Mouse (Mus musculus) bone marrow, adult 2 months (tissue): ENCODE measurements around the gene Zfp335.

Experiments used
- CTCF ChIP-seq: fragments of 200-500 bp; IDR thresholded peaks from 2 replicates; pipeline ENCODE4 v1.5.1; 2011; ENCODE audit warnings: low read length, control low read depth; ENCODE audit not compliant: control insufficient read depth, insufficient read depth
- POLR2A ChIP-seq: fragments of 200-500 bp; IDR thresholded peaks from 2 replicates; pipeline ENCODE4 v1.6.1; 2011; ENCODE audit warnings: low read depth, mild to moderate bottlenecking, control low read depth, low read length, borderline replicate concordance; ENCODE audit not compliant: control insufficient read depth

DNA sequence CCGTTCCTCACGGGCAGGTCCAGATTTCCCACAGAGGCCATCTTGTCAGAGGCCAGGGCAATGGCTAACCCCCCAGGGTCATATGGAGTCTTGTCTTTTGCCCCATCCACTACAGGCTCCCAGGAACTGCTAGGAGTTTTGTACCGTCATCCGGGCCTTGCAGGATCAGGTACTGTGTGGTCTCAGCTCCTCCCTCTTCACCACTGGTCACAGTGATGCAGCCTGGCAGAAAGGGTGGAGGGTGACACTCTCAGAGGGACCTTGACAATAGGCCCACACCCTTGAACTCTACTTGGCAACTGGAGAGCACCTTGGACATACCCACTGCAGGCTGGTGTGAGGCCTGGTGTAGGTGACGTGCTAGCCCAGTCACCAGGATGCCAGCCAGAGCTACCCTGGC, 3.5 kb downstream of the Zfp335 start:
- TF ChIP-seq CTCF (no peak), POLR2A (no peak)
